Mouse (Mus musculus): ENCODE data around the gene Osbpl10.
"Not testable (repeated sequence)": the region's sequence is repeated elsewhere in the genome, so short reads cannot be mapped to it uniquely, and the experiment has no call there.

Gene Osbpl10

GRCm38 (mm10) chr9:114978281-114979111, at the start of gene Osbpl10:
Gene Osbpl10, plus strand, starts transcription at chr9:114978569.
- no peak for DNase-seq (ENCODE audit: low read depth in 1 of 2, low spot score in 2 of 2)

- DNase-seq (ENCODE audit: low read depth in 1 of 2, low spot score in 2 of 2), result no peak
These were observed 47.8 kb upstream of the Osbpl10 start for GRCm38 (mm10) chr9:114930464-114931090.

- DNase-seq (ENCODE audit: low read depth in 1 of 2, low spot score in 2 of 2), result no peak
These were observed 45.8 kb upstream of the Osbpl10 start for GRCm38 (mm10) chr9:114932607-114933006.

GRCm38 (mm10) chr9:114933037-114933722, 45.2 kb upstream of the Osbpl10 start:
- no peak for DNase-seq (ENCODE audit: low read depth in 1 of 2, low spot score in 2 of 2)

GRCm38 (mm10) chr9:114933723-114934171, 44.6 kb upstream of the Osbpl10 start, which contains the start of gene Gpd1l:
Gene Gpd1l, minus strand, starts transcription at chr9:114933987.
- DNase-seq (ENCODE audit: low read depth in 1 of 2, low spot score in 2 of 2), result peak; percentile 92 to 93

- DNase-seq (ENCODE audit: low read depth in 1 of 2, low spot score in 2 of 2), result no peak
These were observed 44.1 kb upstream of the Osbpl10 start for GRCm38 (mm10) chr9:114934231-114934630.

- DNase-seq (ENCODE audit: low read depth in 1 of 2, low spot score in 2 of 2), result no peak
These were observed 43.0 kb upstream of the Osbpl10 start for GRCm38 (mm10) chr9:114935321-114935720.

GRCm38 (mm10) chr9:114936687-114937086, 41.7 kb upstream of the Osbpl10 start:
- no peak for DNase-seq (ENCODE audit: low read depth in 1 of 2, low spot score in 2 of 2)

GRCm38 (mm10) chr9:114944642-114945041, 33.7 kb upstream of the Osbpl10 start:
- no peak for DNase-seq (ENCODE audit: low read depth in 1 of 2, low spot score in 2 of 2)

- DNase-seq (ENCODE audit: low read depth in 1 of 2, low spot score in 2 of 2), result no peak
These were observed 32.8 kb upstream of the Osbpl10 start for GRCm38 (mm10) chr9:114945576-114945975.

- no peak for DNase-seq (ENCODE audit: low read depth in 1 of 2, low spot score in 2 of 2)
These were observed 30.0 kb upstream of the Osbpl10 start for GRCm38 (mm10) chr9:114948395-114948794.

- DNase-seq (ENCODE audit: low read depth in 1 of 2, low spot score in 2 of 2), result no peak
These were observed 25.5 kb upstream of the Osbpl10 start for GRCm38 (mm10) chr9:114952866-114953265.

GRCm38 (mm10) chr9:114955340-114955739, 23.0 kb upstream of the Osbpl10 start:
- no peak for DNase-seq (ENCODE audit: low read depth in 1 of 2, low spot score in 2 of 2)

GRCm38 (mm10) chr9:114956945-114957344, 21.4 kb upstream of the Osbpl10 start:
- no peak for DNase-seq (ENCODE audit: low read depth in 1 of 2, low spot score in 2 of 2)

GRCm38 (mm10) chr9:114960043-114960789, 18.2 kb upstream of the Osbpl10 start:
- no peak for DNase-seq (ENCODE audit: low read depth in 1 of 2, low spot score in 2 of 2)

- no peak for DNase-seq (ENCODE audit: low read depth in 1 of 2, low spot score in 2 of 2)
These were observed 17.5 kb upstream of the Osbpl10 start for GRCm38 (mm10) chr9:114960844-114961243.

- no peak for DNase-seq (ENCODE audit: low read depth in 1 of 2, low spot score in 2 of 2)
These were observed 14.3 kb upstream of the Osbpl10 start for GRCm38 (mm10) chr9:114964093-114964492.

- DNase-seq (ENCODE audit: low read depth in 1 of 2, low spot score in 2 of 2), result not testable (repeated sequence)
These were observed 12.1 kb upstream of the Osbpl10 start for GRCm38 (mm10) chr9:114966286-114966685.

- no peak for DNase-seq (ENCODE audit: low read depth in 1 of 2, low spot score in 2 of 2)
These were observed 698 bp upstream of the Osbpl10 start for GRCm38 (mm10) chr9:114977461-114978280.

- DNase-seq (ENCODE audit: low read depth in 1 of 2, low spot score in 2 of 2), result no peak
These were observed 1.6 kb downstream of the Osbpl10 start for GRCm38 (mm10) chr9:114979969-114980368.

All from monocyte, adult 2 months (primary cell).